Mouse (Mus musculus) testis, adult 2 months (tissue): ENCODE measurements around the gene Pdcd4. TPM values are rescaled to one million over a fixed set of nuclear protein-coding genes. Genes with fewer than 3 reads are reported as not detected.

Experiments used
- H3K27ac ChIP-seq: fragments of 200-500 bp; 2 replicates; pipeline ENCODE4 v1.5.1; 2012; ENCODE audit warnings: low read depth, low read length; ENCODE audit not compliant: control insufficient read depth, insufficient read depth
- H3K27me3 ChIP-seq: fragments of 200-500 bp; 2 replicates; pipeline ENCODE4 v1.6.1; 2012; ENCODE audit warnings: mild to moderate bottlenecking, low read length, moderate library complexity; ENCODE audit not compliant: control insufficient read depth, insufficient read depth
- H3K36me3 ChIP-seq: fragments of 200-500 bp; 2 replicates; pipeline ENCODE4 v1.6.1; 2012; ENCODE audit warnings: mild to moderate bottlenecking, low read length; ENCODE audit not compliant: control insufficient read depth, insufficient read depth
- H3K4me1 ChIP-seq: fragments of 200-500 bp; 2 replicates; pipeline ENCODE4 v1.6.1; 2012; ENCODE audit warnings: low read length; ENCODE audit not compliant: control insufficient read depth, insufficient read depth
- H3K4me3 ChIP-seq: fragments of 200-500 bp; 2 replicates; pipeline ENCODE4 v1.5.1; 2012; ENCODE audit warnings: low read depth, mild to moderate bottlenecking, low read length, moderate library complexity, mixed read lengths; ENCODE audit not compliant: control insufficient read depth
- CTCF ChIP-seq: fragments of 200-500 bp; IDR thresholded peaks from 2 replicates; pipeline ENCODE4 v1.5.1; 2012; ENCODE audit warnings: low read depth, mild to moderate bottlenecking, inconsistent platforms, low read length, moderate library complexity; ENCODE audit not compliant: control insufficient read depth, insufficient read depth, insufficient replicate concordance
- POLR2A ChIP-seq: fragments of 200-500 bp; IDR thresholded peaks from 2 replicates; pipeline ENCODE4 v1.6.1; 2012; ENCODE audit warnings: low read depth, mild to moderate bottlenecking, inconsistent platforms, low read length, moderate library complexity; ENCODE audit not compliant: control insufficient read depth
- polyA plus RNA-seq: library from polyadenylated mRNA; depleted of rRNA; stranded (reverse); fragments of >200 nt; gene quantifications from 2 replicates; pipeline ENCODE4 v1.2.3, GENCODE M21; 2012

Gene Pdcd4
- polyA plus RNA-seq, 1 experiment, result 46.6 TPM

GRCm38 (mm10) chr19:53898046-53898445 is 6.0 kb downstream of the Pdcd4 start:
- TF ChIP-seq CTCF, result no peak
- no peak for TF ChIP-seq POLR2A

GRCm38 (mm10) chr19:53898498-53898897 is 6.5 kb downstream of the Pdcd4 start:
- H3K27me3 ChIP-seq, result no peaks in the 10 kb centered on the region
- no peak overlapping the region for H3K4me3 ChIP-seq
- no peak for TF ChIP-seq POLR2A
- TF ChIP-seq CTCF, result no peak
- H3K27ac ChIP-seq, result no peak overlapping the region
- no peaks in the 10 kb centered on the region for H3K36me3 ChIP-seq
- peaks cover 7% of the 10 kb centered on the region for H3K4me1 ChIP-seq

More at GRCm38 (mm10) chr19:53898046-53898445, 6.0 kb downstream of the Pdcd4 start:
- H3K27ac ChIP-seq, result no peak overlapping the region
- H3K27me3 ChIP-seq, result no peaks in the 10 kb centered on the region
- peaks cover 7% of the 10 kb centered on the region for H3K4me1 ChIP-seq
- no peaks in the 10 kb centered on the region for H3K36me3 ChIP-seq
- no peak overlapping the region for H3K4me3 ChIP-seq

- TF ChIP-seq POLR2A (no peak), CTCF (no peak)
- no peak overlapping the region; the same call in 1 of the 2 replicates for H3K4me3 ChIP-seq
- no peaks in the 10 kb centered on the region for H3K27me3 ChIP-seq
- no peak overlapping the region for H3K27ac ChIP-seq
- H3K4me1 ChIP-seq, result peaks cover 7% of the 10 kb centered on the region
- H3K36me3 ChIP-seq, result no peaks in the 10 kb centered on the region
Observed at GRCm38 (mm10) chr19:53898970-53899900, 7.2 kb downstream of the Pdcd4 start.

- no peaks in the 10 kb centered on the region for H3K27me3 ChIP-seq
- H3K27ac ChIP-seq, result no peak overlapping the region
- H3K4me1 ChIP-seq, result peaks cover 7% of the 10 kb centered on the region
- H3K36me3 ChIP-seq, result no peaks in the 10 kb centered on the region
- no peak for TF ChIP-seq POLR2A
- no peak for TF ChIP-seq CTCF
- no peak overlapping the region for H3K4me3 ChIP-seq
Observed at GRCm38 (mm10) chr19:53899941-53900610, 8.0 kb downstream of the Pdcd4 start.

- Histone ChIP-seq H3K27ac (peak overlapping the region; percentile 83), H3K27me3 (no peaks in the 10 kb centered on the region), H3K4me1 (peaks cover 7% of the 10 kb centered on the region), H3K4me3 (peak overlapping the region; percentile 77), H3K36me3 (no peaks in the 10 kb centered on the region)
- TF ChIP-seq CTCF, result no peak
- no peak for TF ChIP-seq POLR2A
Observed at GRCm38 (mm10) chr19:53901931-53902738, 10.1 kb downstream of the Pdcd4 start.

- TF ChIP-seq POLR2A (peak; percentile 88), CTCF (no peak)
- peak overlapping the region; percentile 91 for H3K27ac ChIP-seq
- H3K4me1 ChIP-seq, result peaks cover 7% of the 10 kb centered on the region
- H3K27me3 ChIP-seq, result no peaks in the 10 kb centered on the region
- H3K4me3 ChIP-seq, result peak overlapping the region; percentile 94
- H3K36me3 ChIP-seq, result no peaks in the 10 kb centered on the region
Observed at GRCm38 (mm10) chr19:53902739-53903487, 10.9 kb downstream of the Pdcd4 start.
